Mouse (Mus musculus): Measurements from ENCODE around the gene Rps18. TPM values are rescaled to one million over a fixed set of nuclear protein-coding genes. Genes with fewer than 3 reads are reported as not detected.
A peak's percentile ranks its signal among the peaks of the same experiment; 100 is the strongest.
"Not testable (repeated sequence)": the region's sequence is repeated elsewhere in the genome, so short reads cannot be mapped to it uniquely, and the experiment has no call there.

The Rps18 gene
- total RNA-seq, 4 experiments from 2014 or later: 380 to 500 (median 432) TPM

- DNase-seq (ENCODE audit: low spot score in 2 of 2): peak; percentile 97 to 98
Measured at GRCm38 (mm10) chr17:33909077-33909868, 46.5 kb downstream of the Rps18 start, which contains the start of gene Daxx. Daxx (plus strand) TSS chr17:33909414.

- no peak for DNase-seq (ENCODE audit: low spot score in 2 of 2)
Measured at GRCm38 (mm10) chr17:33908331-33909076, 47.3 kb downstream of the Rps18 start.

GRCm38 (mm10) chr17:33904835-33905234, 51.0 kb downstream of the Rps18 start, which contains the start of gene Platr17:
Platr17 (plus strand) TSS chr17:33905135.
- not testable (repeated sequence) for DNase-seq (ENCODE audit: low spot score in 2 of 2)

- DNase-seq (ENCODE audit: low spot score in 2 of 2): not testable (repeated sequence)
Measured at GRCm38 (mm10) chr17:33903911-33904651, 51.7 kb downstream of the Rps18 start.

- no peak for DNase-seq (ENCODE audit: low spot score in 2 of 2)
Measured at GRCm38 (mm10) chr17:33902491-33902890, 53.3 kb downstream of the Rps18 start.

GRCm38 (mm10) chr17:33902079-33902478, 53.7 kb downstream of the Rps18 start:
- no peak for DNase-seq (ENCODE audit: low spot score in 2 of 2)

Other genes starting within 250 kb of the Rps18 start
- 100 to 1,000 TPM in 1 of 4 experiments, 10 to 100 TPM in 3; 90.1 to 113 (median 96.7) TPM for gene March2, start 237.3 kb downstream of the Rps18 start, total RNA-seq (2022)
- 100 to 1,000 TPM; 131 to 136 (median 133) TPM for gene Rab11b, start 195.5 kb downstream of the Rps18 start, total RNA-seq (2022)
- gene Angptl4, start 174.2 kb downstream of the Rps18 start, total RNA-seq (2022): 1 to 10 TPM in 3 of 4 experiments, under 1 TPM in 1; 0.41 to 5.5 (median 3.0) TPM
- 10 to 100 TPM; 12.4 to 17.4 (median 14.8) TPM for gene Kank3, start 145.5 kb downstream of the Rps18 start, total RNA-seq (2022)
- gene Rps28, start 131.4 kb downstream of the Rps18 start, total RNA-seq (2022): 100 to 1,000 TPM; 634 to 807 (median 649) TPM
- 100 to 1,000 TPM; 371 to 396 (median 385) TPM for gene Ndufa7, start 131.4 kb downstream of the Rps18 start, total RNA-seq (2022)
- 10 to 100 TPM; 16.3 to 18.0 (median 17.0) TPM for gene Cd320, start 112.9 kb downstream of the Rps18 start, total RNA-seq (2022)
- gene Gm7029, start 82.2 kb downstream of the Rps18 start, total RNA-seq (2022): not detected
- under 1 TPM in 3 of 4 experiments, not detected in 1; 0.19 to 0.56 (median 0.45) TPM for gene Kifc1, start 65.3 kb downstream of the Rps18 start, total RNA-seq (2022)
- not detected for gene Platr17, start 50.9 kb downstream of the Rps18 start, total RNA-seq (2022)
- 10 to 100 TPM; 14.1 to 18.5 (median 16.1) TPM for gene Daxx, start 46.6 kb downstream of the Rps18 start, total RNA-seq (2022)
- gene Tapbp, start 40.1 kb downstream of the Rps18 start, total RNA-seq (2022): 10 to 100 TPM; 35.3 to 41.1 (median 38.3) TPM
- 10 to 100 TPM; 14.5 to 18.7 (median 17.1) TPM for gene Zbtb22, start 40.1 kb downstream of the Rps18 start, total RNA-seq (2022)
- gene Rgl2, start 26.5 kb downstream of the Rps18 start, total RNA-seq (2022): 10 to 100 TPM; 20.3 to 26.3 (median 23.6) TPM
- gene Pfdn6, start 15.7 kb downstream of the Rps18 start, total RNA-seq (2022): 10 to 100 TPM; 56.4 to 69.1 (median 64.0) TPM
- gene Wdr46, start 15.3 kb downstream of the Rps18 start, total RNA-seq (2022): 10 to 100 TPM in 1 of 4 experiments, 1 to 10 TPM in 3; 7.8 to 11.5 (median 8.7) TPM
- 1 to 10 TPM; 1.4 to 1.8 (median 1.5) TPM for gene B3galt4, start 4.5 kb downstream of the Rps18 start, total RNA-seq (2022)
- gene Vps52, start 189 bp downstream of the Rps18 start, total RNA-seq (2022): 10 to 100 TPM; 32.0 to 34.6 (median 32.5) TPM
- 10 to 100 TPM; 34.2 to 57.8 (median 46.1) TPM for gene H2-K1, start 44.3 kb upstream of the Rps18 start, total RNA-seq (2022)
- gene Ring1, start 68.7 kb upstream of the Rps18 start, total RNA-seq (2022): 10 to 100 TPM in 3 of 4 experiments, 1 to 10 TPM in 1; 9.8 to 15.6 (median 11.7) TPM
- gene H2-Ke6, start 72.1 kb upstream of the Rps18 start, total RNA-seq (2022): 10 to 100 TPM; 83.6 to 90.2 (median 84.9) TPM
- gene Slc39a7, start 75.7 kb upstream of the Rps18 start, total RNA-seq (2022): 10 to 100 TPM; 44.2 to 63.5 (median 49.3) TPM
- gene Rxrb, start 75.8 kb upstream of the Rps18 start, total RNA-seq (2022): 10 to 100 TPM; 36.8 to 39.3 (median 38.8) TPM
- gene Col11a2, start 83.4 kb upstream of the Rps18 start, total RNA-seq (2022): 1 to 10 TPM; 2.5 to 4.8 (median 3.9) TPM
- gene H2-Oa, start 136.3 kb upstream of the Rps18 start, total RNA-seq (2022): not detected
- gene H2-DMa, start 163.5 kb upstream of the Rps18 start, total RNA-seq (2022): 1 to 10 TPM; 3.0 to 4.6 (median 4.0) TPM
- gene Brd2, start 166.6 kb upstream of the Rps18 start, total RNA-seq (2022): 10 to 100 TPM; 67.9 to 73.8 (median 69.8) TPM
- gene H2-DMb2, start 187.3 kb upstream of the Rps18 start, total RNA-seq (2022): under 1 TPM in 2 of 4 experiments, not detected in 2; 0.40 to 0.61 TPM
- gene H2-DMb1, start 197.1 kb upstream of the Rps18 start, total RNA-seq (2022): under 1 TPM in 2 of 4 experiments, not detected in 2; 0.19 to 0.81 TPM
- 1 to 10 TPM in 3 of 4 experiments, under 1 TPM in 1; 0.82 to 1.3 (median 1.2) TPM for gene Tap1, start 231.6 kb upstream of the Rps18 start, total RNA-seq (2022)
- gene Psmb9, start 231.8 kb upstream of the Rps18 start, total RNA-seq (2022): 1 to 10 TPM; 1.4 to 2.1 (median 1.7) TPM
- gene Psmb8, start 241.7 kb upstream of the Rps18 start, total RNA-seq (2022): 1 to 10 TPM; 2.1 to 4.3 (median 3.4) TPM
- gene Tap2, start 247.5 kb upstream of the Rps18 start, total RNA-seq (2022): 1 to 10 TPM; 5.1 to 7.6 (median 6.7) TPM

Measured in gastrocnemius, adult 8-10 months (tissue).